Mouse (Mus musculus) liver, embryonic 16.5 days (tissue): ENCODE measurements around the gene Sbk2. TPM values are rescaled to one million over a fixed set of nuclear protein-coding genes. Genes with fewer than 3 reads are reported as not detected.

Experiments used
- ATAC-seq: fragments of 200-750 bp; cut with Nextera tagmentation; 2 replicates; pipeline ENCODE4 v1.8.0; 2017; ENCODE audit warnings: low read depth, mild to moderate bottlenecking, moderate number of reproducible peaks, moderate library complexity
- H3K27ac ChIP-seq: fragments of 300-500 bp; sonication (generic); 2 replicates; pipeline ENCODE4 v1.5.1; 2014; ENCODE audit warnings: mild to moderate bottlenecking, low read length
- H3K27me3 ChIP-seq: fragments of 300-500 bp; sonication (generic); 2 replicates; pipeline ENCODE4 v1.6.1; 2014; ENCODE audit warnings: low read depth, low read length, mixed read lengths; ENCODE audit not compliant: control insufficient read depth, insufficient read depth
- H3K36me3 ChIP-seq: fragments of 300-500 bp; sonication (generic); 2 replicates; pipeline ENCODE4 v1.6.1; 2014; ENCODE audit warnings: mild to moderate bottlenecking; ENCODE audit not compliant: control insufficient read depth, insufficient read depth
- H3K4me1 ChIP-seq: fragments of 300-500 bp; sonication (generic); 2 replicates; pipeline ENCODE4 v1.6.1; 2014; ENCODE audit warnings: low read depth, low read length, mixed read lengths; ENCODE audit not compliant: control insufficient read depth
- H3K4me2 ChIP-seq: fragments of 300-500 bp; sonication (generic); 2 replicates; pipeline ENCODE4 v1.6.1; 2014; ENCODE audit warnings: low read depth, low read length, mixed read lengths
- H3K4me3 ChIP-seq: fragments of 300-500 bp; sonication (generic); 2 replicates; pipeline ENCODE4 v1.5.1; 2014; ENCODE audit warnings: low read depth, mild to moderate bottlenecking, low read length
- H3K9ac ChIP-seq: fragments of 300-500 bp; sonication (generic); 2 replicates; pipeline ENCODE4 v1.6.1; 2014; ENCODE audit warnings: low read depth, low read length
- H3K9me3 ChIP-seq: fragments of 300-500 bp; sonication (generic); replicated peaks from 2 replicates; pipeline ENCODE4 v1.6.1; 2016; ENCODE audit warnings: low read length; ENCODE audit not compliant: control insufficient read depth
- WGBS: fragments of 180-500 bp; shearing (Covaris S2); extraction: QIAGEN DNeasy Blood & Tissue Kit; methylation state at CpG from one replicate; pipeline ENCODE4 v1.1.7; 2014; ENCODE audit not compliant: insufficient replicate concordance; 5-methylcytosine and 5-hydroxymethylcytosine counted together
- polyA plus RNA-seq: library from polyadenylated mRNA; unstranded; fragments of >200 nt; fragmentation: Nextera tagmentation; extraction: Ambion mirVana; gene quantifications from 2 replicates; pipeline ENCODE4 v1.2.1, GENCODE M21; 2015

The Sbk2 gene
- polyA plus RNA-seq, 1 experiment from 2014 or later: not detected

GRCm38 (mm10) chr7:4925441-4926381, 38.5 kb downstream of the Sbk2 start, which contains the start of gene Ssc5d:
TSS of gene Ssc5d (plus strand) at chr7:4925785.
- Histone ChIP-seq H3K36me3 (peaks cover 2% of the 10 kb centered on the region; the same call in 1 of the 2 replicates), H3K4me1 (peaks cover 8% of the 10 kb centered on the region), H3K27ac (no peak within 1 kb of the TSS), H3K27me3 (peaks cover 29% of the 10 kb centered on the region), H3K9ac (no peak within 1 kb of the TSS), H3K4me3 (no peak within 1 kb of the TSS), H3K4me2 (no peak within 1 kb of the TSS), H3K9me3 (no peaks in the 10 kb centered on the region)
- ATAC-seq: no peak
- 17% methylated on average over 6 of the region's 6 CpGs for WGBS

GRCm38 (mm10) chr7:4924891-4925301, 39.3 kb downstream of the Sbk2 start:
- H3K4me2 ChIP-seq: no peak overlapping the region

GRCm38 (mm10) chr7:4924483-4924882, 39.7 kb downstream of the Sbk2 start:
- 3% methylated on average over 4 of the region's 4 CpGs for WGBS
- H3K9me3 ChIP-seq: no peaks in the 10 kb centered on the region
- no peak overlapping the region for H3K9ac ChIP-seq
- H3K4me2 ChIP-seq: no peak overlapping the region
- no peak overlapping the region for H3K27ac ChIP-seq
- H3K36me3 ChIP-seq: peaks cover 14% of the 10 kb centered on the region
- no peak for ATAC-seq
- peaks cover 8% of the 10 kb centered on the region for H3K4me1 ChIP-seq
- peaks cover 29% of the 10 kb centered on the region for H3K27me3 ChIP-seq
- no peak overlapping the region for H3K4me3 ChIP-seq

More at GRCm38 (mm10) chr7:4924891-4925301, 39.3 kb downstream of the Sbk2 start:
- Histone ChIP-seq H3K9ac (no peak overlapping the region), H3K4me1 (peaks cover 8% of the 10 kb centered on the region), H3K9me3 (no peaks in the 10 kb centered on the region), H3K27ac (no peak overlapping the region), H3K36me3 (peaks cover 10% of the 10 kb centered on the region), H3K4me3 (no peak overlapping the region), H3K27me3 (peaks cover 29% of the 10 kb centered on the region)
- ATAC-seq: no peak
- 14% methylated on average over 3 of the region's 4 CpGs for whole genome bisulfite sequencing

DNA sequence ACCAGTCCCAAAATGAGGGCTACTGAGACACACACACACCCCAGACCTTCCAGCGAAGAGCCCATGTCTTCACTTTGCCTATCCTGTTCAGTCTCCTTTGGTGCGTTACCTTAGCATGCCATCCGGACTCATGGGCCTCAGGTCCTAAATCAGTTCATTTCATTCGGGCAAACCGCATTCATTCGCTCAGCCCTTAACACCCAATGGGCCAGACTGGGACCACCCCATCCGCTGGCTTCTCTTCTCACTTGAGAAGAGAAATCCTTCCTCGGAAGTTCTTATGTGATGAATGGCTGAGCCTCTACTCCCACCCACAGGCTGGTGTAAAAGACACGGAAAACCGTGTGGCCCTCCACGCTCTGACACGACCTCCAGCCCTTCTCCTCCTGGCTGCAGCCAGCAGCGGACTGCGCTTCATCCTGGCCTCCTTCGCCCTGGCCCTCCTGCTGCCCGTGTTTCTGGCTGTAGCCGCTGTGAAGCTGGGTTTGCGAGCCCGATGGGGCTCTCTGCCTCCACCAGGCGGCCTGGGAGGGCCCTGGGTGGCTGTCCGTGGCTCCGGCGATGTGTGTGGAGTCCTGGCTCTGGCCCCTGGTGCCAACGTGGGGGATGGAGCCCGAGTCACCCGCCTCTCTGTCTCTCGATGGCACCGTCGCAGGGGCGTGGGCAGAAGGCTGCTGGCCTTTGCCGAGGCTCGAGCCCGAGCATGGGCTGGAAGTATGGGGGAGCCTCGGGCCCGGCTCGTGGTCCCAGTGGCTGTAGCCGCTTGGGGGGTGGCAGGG, 40.4 kb downstream of the Sbk2 start:
- H3K9ac ChIP-seq: no peak overlapping the region
- H3K4me2 ChIP-seq: no peak overlapping the region
- peaks cover 29% of the 10 kb centered on the region for H3K27me3 ChIP-seq
- H3K9me3 ChIP-seq: no peaks in the 10 kb centered on the region
- H3K4me3 ChIP-seq: no peak overlapping the region
- no peak for ATAC-seq
- peaks cover 8% of the 10 kb centered on the region for H3K4me1 ChIP-seq
- peaks cover 21% of the 10 kb centered on the region for H3K36me3 ChIP-seq
- 6% methylated on average over 37 of the region's 37 CpGs for WGBS
- H3K27ac ChIP-seq: no peak overlapping the region

DNA sequence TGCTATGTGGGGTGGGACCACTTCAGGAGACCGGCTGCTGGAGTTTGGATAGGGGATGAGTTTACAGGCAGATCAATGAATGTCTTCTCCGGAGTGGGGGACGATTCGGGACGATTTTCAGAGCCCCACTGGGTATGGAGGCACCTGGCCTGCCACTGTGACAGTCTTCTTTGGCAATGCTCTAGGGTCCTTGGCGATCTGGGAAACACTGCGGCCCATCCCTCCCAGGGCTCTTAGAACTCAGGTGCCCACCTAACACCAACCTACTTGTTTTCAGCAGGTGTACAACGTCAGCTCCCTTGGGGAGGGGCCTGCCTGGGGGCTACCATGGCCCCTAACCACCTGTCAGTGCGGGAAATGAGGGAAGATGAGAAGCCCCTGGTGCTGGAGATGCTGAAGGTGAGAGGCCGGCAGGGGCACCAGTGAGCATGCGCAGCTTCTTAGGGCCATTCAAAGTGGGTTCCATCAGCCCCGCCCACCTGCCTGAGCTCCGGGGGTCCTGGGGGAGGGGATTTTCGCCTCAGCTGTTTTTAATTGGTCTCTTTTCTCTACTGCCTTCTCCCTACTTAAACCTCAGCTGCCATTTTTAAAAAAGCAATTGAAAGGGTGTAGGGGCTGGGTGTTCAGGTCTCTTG, 41.2 kb downstream of the Sbk2 start:
- Histone ChIP-seq H3K36me3 (peaks cover 24% of the 10 kb centered on the region), H3K4me1 (peaks cover 8% of the 10 kb centered on the region), H3K27ac (no peak overlapping the region), H3K27me3 (peaks cover 29% of the 10 kb centered on the region), H3K4me2 (peak overlapping the region; percentile 31), H3K4me3 (no peak overlapping the region), H3K9ac (no peak overlapping the region), H3K9me3 (no peaks in the 10 kb centered on the region)
- 3% methylated on average over 14 of the region's 14 CpGs for WGBS
- no peak for ATAC-seq

GRCm38 (mm10) chr7:4922508-4922907, 41.7 kb downstream of the Sbk2 start:
- Histone ChIP-seq H3K4me2 (peak overlapping the region; percentile 31), H3K36me3 (peaks cover 29% of the 10 kb centered on the region), H3K4me3 (no peak overlapping the region), H3K27me3 (peaks cover 29% of the 10 kb centered on the region), H3K4me1 (peaks cover 8% of the 10 kb centered on the region), H3K9ac (no peak overlapping the region), H3K9me3 (no peaks in the 10 kb centered on the region), H3K27ac (no peak overlapping the region)
- ATAC-seq: no peak
- 3% methylated on average over 14 of the region's 14 CpGs for WGBS

- WGBS: 26% methylated on average over 8 of the region's 8 CpGs
Observed at GRCm38 (mm10) chr7:4921824-4922482, 42.3 kb downstream of the Sbk2 start, which contains the start of gene Nat14. TSS of gene Nat14 (plus strand) at chr7:4922028.

More at GRCm38 (mm10) chr7:4921824-4922482, 42.3 kb downstream of the Sbk2 start, which contains the start of gene Nat14:
- Histone ChIP-seq H3K4me3 (no peak within 1 kb of the TSS), H3K9ac (no peak within 1 kb of the TSS), H3K36me3 (peaks cover 30% of the 10 kb centered on the region), H3K9me3 (no peaks in the 10 kb centered on the region), H3K4me1 (peaks cover 10% of the 10 kb centered on the region), H3K27me3 (peaks cover 29% of the 10 kb centered on the region), H3K4me2 (peak within 1 kb of the TSS; percentile 31), H3K27ac (no peak within 1 kb of the TSS)
- no peak for ATAC-seq
